Mouse (Mus musculus) gastrocnemius, adult 8-10 months (tissue): ENCODE data around the gene Tmed2. TPM values are rescaled to one million over a fixed set of nuclear protein-coding genes. Genes with fewer than 3 reads are reported as not detected.
"Not testable (repeated sequence)": the region's sequence is repeated elsewhere in the genome, so short reads cannot be mapped to it uniquely, and the experiment has no call there.

ENCODE experiments used
- DNase-seq, 2 experiments: peaks; one replicate each; pipeline ENCODE4 v3.0.0; 2022; ENCODE audit warnings: low spot score in 2 of 2
- total RNA-seq, 4 experiments: library from RNA; stranded (reverse); gene quantifications; 2 replicates each; pipeline ENCODE4 v1.2.4; 2022

Tmed2 gene
- total RNA-seq = 100 to 1,000 TPM; 149 to 173 (median 155) TPM

GRCm38 (mm10) chr5:124540383-124540786 is at the start of gene Tmed2:
TSS of gene Tmed2 (plus strand) at chr5:124540695.
- peak; percentile 91 to 96 for DNase-seq

DNA sequence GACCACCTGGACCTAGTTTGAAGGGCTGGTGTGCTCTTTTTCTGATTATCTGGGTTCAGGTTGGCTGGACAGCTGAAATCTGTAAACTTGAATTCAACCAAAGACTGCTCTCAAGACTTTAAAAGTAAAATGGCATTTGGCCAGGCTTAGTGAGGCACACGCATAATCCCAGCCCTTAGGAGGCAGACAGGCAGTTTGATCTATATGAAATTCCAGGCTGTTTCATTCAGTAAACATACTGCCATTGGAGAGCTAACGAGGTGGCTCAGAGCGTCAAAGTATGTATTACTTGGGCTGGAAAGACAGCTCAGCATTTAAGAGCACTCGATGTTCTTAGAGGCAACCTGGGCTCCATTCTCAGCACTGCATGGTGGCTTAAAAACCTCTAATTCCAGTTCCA is 48.8 kb upstream of the Tmed2 start:
- DNase-seq = no peak

- no peak for DNase-seq
These were observed 47.9 kb upstream of the Tmed2 start for GRCm38 (mm10) chr5:124492618-124493017.

- no peak for DNase-seq
These were observed 47.0 kb upstream of the Tmed2 start for GRCm38 (mm10) chr5:124493455-124493854.

GRCm38 (mm10) chr5:124495547-124495946 is 44.9 kb upstream of the Tmed2 start:
- no peak for DNase-seq

- DNase-seq = no peak
These were observed 43.6 kb upstream of the Tmed2 start for GRCm38 (mm10) chr5:124496614-124497514.

- DNase-seq = peak; percentile 45 to 63
These were observed 42.1 kb upstream of the Tmed2 start for GRCm38 (mm10) chr5:124498221-124498876.

DNA sequence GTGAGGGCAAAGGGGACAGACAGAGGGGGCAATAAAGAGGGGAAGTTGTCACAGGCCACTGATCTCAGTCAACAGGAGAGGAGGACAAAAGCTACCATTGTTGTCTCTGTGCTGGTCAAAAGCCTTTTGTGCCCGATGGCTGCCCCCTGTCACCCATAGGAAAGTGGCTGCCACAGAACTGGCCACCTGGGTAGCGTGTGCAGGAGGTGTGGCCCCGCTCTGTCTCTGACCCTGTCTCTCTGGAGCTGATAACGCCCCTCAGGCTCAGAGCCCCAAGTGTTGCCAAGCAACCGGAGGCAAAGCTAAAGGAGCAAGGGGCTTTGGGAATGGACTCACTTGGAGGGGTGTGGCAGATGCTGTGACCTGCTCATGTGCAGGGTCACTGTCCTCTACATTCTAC is 41.5 kb upstream of the Tmed2 start:
- DNase-seq = no peak

DNA sequence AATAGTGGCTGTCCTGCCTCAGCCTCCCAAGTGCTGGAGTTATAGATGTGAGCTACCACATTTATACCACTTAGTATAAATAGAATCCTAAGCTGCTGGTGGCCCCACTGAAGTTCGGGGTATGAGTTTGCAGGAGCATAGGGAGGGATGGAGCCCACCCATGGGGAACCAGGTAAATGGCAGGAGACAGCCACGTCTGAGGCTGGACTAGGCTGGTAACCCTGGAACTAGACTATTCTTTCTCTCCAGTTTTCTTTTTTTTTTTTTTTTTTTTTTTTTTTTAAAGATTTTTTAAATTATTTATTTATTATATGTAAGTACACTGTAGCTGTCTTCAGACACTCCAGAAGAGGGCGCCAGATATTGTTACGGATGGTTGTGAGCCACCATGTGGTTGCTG is 40.5 kb upstream of the Tmed2 start:
- not testable (repeated sequence) for DNase-seq

DNA sequence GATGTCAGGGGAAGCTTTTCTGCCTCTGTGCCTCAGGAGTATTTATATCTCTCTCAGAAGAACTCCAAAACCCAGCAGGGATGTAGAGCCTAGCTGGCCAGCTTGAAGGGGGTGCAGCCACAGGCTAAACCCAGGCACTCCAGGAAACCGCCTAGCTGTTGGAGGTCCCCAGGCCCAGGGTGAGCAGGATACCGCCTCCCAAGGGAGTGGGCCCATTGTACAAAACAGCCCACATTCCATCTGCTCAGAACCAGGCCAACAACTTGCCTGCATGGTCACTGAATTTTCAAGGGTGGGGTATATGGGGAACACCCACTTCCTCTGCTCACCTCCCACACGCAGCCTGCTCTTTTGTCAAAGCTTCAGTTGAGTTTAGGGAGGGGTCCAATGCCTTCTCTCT is 39.9 kb upstream of the Tmed2 start:
- DNase-seq = no peak

- no peak for DNase-seq
These were observed 39.0 kb upstream of the Tmed2 start for GRCm38 (mm10) chr5:124501541-124501940.

DNA sequence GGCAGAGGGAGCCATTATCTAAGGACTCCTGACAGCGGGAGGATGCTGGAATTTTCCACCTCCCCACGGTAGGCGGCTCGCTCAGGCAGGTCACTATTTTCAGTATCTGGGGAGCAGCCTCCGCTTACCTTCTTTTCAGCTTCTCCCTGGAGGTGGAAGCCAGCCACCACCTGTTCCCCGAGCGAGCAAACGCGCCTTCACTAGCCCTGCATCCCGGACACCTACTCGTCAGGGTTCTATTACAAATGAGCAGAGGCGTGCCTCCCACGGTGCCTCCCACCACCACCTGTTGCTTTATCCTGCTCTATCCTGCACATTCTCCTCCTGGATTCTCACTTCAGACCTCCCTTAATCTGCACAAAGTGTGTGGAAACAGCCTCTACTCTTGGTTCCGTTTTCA is 36.8 kb upstream of the Tmed2 start:
- no peak for DNase-seq

- DNase-seq = no peak
These were observed 35.3 kb upstream of the Tmed2 start for GRCm38 (mm10) chr5:124505235-124505634.

GRCm38 (mm10) chr5:124506731-124507359 is 33.6 kb upstream of the Tmed2 start:
- DNase-seq = peak; percentile 74 to 84

DNA sequence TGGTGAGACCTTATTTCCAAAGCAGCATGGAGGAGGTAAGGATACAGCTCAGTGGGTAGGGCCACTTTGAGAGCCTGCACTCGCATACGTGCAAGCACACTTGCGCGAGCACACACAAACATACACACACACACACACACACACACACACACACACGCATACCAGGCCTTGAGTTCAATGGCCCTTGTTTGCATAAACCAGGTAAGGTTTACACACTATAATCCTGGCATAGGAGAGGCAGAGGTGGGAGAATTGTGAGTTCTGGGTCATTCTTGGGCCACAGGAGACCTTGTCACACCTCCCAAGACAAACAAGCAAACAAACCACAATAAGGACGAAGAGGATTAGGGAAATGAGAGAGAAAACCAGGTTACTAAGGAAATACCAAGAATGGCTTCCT is 31.3 kb upstream of the Tmed2 start:
- DNase-seq = no peak

DNA sequence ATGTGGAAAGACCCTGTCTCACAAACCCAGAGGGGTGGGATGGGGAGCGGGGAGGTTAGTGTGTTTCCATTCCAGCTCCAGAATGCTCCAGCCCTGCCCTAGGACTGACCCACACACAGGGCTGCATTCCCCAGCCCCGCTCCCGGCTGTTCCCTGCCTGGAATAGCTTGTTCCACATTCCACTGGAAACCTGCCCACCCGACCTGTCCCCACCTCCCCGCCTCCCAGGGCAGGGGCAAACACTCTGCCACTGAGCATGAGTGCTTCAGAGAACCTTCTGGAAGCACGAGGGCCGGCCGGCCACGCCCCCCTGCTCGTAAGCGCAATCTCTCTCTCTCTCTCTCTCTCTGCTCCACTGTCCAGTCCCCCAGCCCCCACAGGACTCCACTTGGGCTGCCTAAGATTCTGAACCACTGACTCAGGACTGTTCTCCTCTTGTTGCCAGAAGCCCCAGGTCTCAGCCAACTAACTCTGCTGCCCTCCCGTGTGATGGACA is 30.7 kb upstream of the Tmed2 start:
- peak; percentile 79 to 85 for DNase-seq

- DNase-seq = peak; percentile 35 to 54
These were observed 29.9 kb upstream of the Tmed2 start for GRCm38 (mm10) chr5:124510536-124511050.

GRCm38 (mm10) chr5:124515789-124516188 is 24.7 kb upstream of the Tmed2 start:
- DNase-seq = no peak

- no peak for DNase-seq
These were observed 21.8 kb upstream of the Tmed2 start for GRCm38 (mm10) chr5:124518648-124519047.

- DNase-seq = no peak
These were observed 18.9 kb upstream of the Tmed2 start for GRCm38 (mm10) chr5:124521588-124521987.

DNA sequence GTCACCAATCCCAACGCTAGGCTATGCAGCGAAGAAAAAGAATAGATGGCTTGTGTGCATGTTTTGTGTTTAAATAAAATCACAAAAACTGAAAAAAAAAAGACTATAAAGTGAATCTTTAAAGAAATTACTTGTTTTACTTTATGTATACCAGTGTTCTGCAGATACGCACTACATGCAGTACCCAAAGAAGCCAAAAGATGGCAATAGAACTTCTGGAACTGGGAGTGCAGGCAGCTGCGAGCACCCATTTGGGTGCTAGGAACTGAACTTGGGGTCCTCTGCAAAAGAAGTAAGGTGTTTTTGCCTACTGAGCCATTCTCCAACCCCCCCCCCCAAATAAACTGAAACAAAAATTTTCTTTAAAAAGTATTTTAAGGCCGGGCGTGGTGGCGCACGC is 17.5 kb upstream of the Tmed2 start:
- DNase-seq = no peak

- no peak for DNase-seq
These were observed 15.6 kb upstream of the Tmed2 start for GRCm38 (mm10) chr5:124524943-124525342.
